Mouse (Mus musculus): ENCODE results near the gene Rbp1. TPM values are rescaled to one million over a fixed set of nuclear protein-coding genes. Genes with fewer than 3 reads are reported as not detected.
A peak's percentile ranks its signal among the peaks of the same experiment; 100 is the strongest.

Rbp1 gene
- total and polyA plus RNA-seq, 2 experiments, result 10.7 to 11.5 TPM

DNA sequence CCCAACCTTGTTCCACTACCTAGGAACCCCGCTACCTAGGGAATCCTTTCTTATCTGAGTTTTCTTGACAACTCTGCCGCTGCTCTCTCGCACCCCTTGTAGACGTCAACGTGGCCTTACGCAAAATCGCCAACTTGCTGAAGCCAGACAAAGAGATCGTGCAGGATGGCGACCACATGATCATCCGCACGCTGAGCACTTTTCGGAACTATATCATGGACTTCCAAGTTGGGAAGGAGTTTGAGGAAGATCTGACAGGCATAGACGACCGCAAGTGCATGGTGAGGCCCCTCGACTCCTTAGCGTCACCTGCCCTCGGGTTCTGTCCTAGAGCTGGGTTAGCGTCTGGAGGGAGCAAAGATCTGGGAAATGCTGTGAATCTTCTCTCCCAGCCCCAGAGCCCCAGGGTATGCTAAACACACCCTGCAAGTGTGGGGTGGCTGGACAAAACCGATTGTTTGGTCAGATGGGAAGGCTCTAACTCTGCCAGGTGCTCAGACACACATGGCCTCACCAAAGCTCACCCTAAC is 2.7 kb downstream of the Rbp1 start:
- Histone ChIP-seq H3K4me3 (ENCODE audit: insufficient read depth, low read depth, low read length) (peak overlapping the region; percentile 20), H3K9ac (ENCODE audit: low read depth, low read length) (peak overlapping the region; percentile 1; the same call in 1 of the 2 replicates), H3K36me3 (ENCODE audit: control insufficient read depth, insufficient read depth, low read length) (no peaks in the 10 kb centered on the region), H3K4me1 (ENCODE audit: control insufficient read depth, insufficient read depth, low read length) (peaks cover 21% of the 10 kb centered on the region), H3K27me3 (ENCODE audit: control insufficient read depth, insufficient read depth, low read length) (no peaks in the 10 kb centered on the region), H3K27ac (replicated peaks; ENCODE audit: insufficient read depth, low read depth, low read length) (peak overlapping the region; percentile 7), H3K79me2 (ENCODE audit: control insufficient read depth, insufficient read depth, low read length) (no peaks in the 10 kb centered on the region)
- TF ChIP-seq CTCF (IDR thresholded peaks at IDR 0.05; ENCODE audit: low read depth, low read length) (no peak), POLR2A (IDR thresholded peaks at IDR 0.05; ENCODE audit: extremely low read depth, insufficient read depth, low read length) (no peak)
- WGBS, result 13% methylated on average over 19 of the region's 19 CpGs
- DNase-seq (ENCODE audit: extremely low read depth, low read depth, low spot score), result no peak

- H3K79me2 ChIP-seq (ENCODE audit: control insufficient read depth, insufficient read depth, low read length), result no peaks in the 10 kb centered on the region
- no peak overlapping the region for H3K4me3 ChIP-seq (ENCODE audit: insufficient read depth, low read depth, low read length)
- no peaks in the 10 kb centered on the region for H3K27me3 ChIP-seq (ENCODE audit: control insufficient read depth, insufficient read depth, low read length)
- WGBS, result 85% methylated on average over 4 of the region's 4 CpGs
- H3K9ac ChIP-seq (ENCODE audit: low read depth, low read length), result no peak overlapping the region
- peaks cover 12% of the 10 kb centered on the region for H3K4me1 ChIP-seq (ENCODE audit: control insufficient read depth, insufficient read depth, low read length)
- peak overlapping the region; percentile 58 for H3K27ac ChIP-seq (replicated peaks; ENCODE audit: insufficient read depth, low read depth, low read length)
- no peaks in the 10 kb centered on the region for H3K36me3 ChIP-seq (ENCODE audit: control insufficient read depth, insufficient read depth, low read length)
- TF ChIP-seq CTCF (IDR thresholded peaks at IDR 0.05; ENCODE audit: low read depth, low read length), result no peak
- no peak for TF ChIP-seq POLR2A (IDR thresholded peaks at IDR 0.05; ENCODE audit: extremely low read depth, insufficient read depth, low read length)
- DNase-seq (ENCODE audit: extremely low read depth, low read depth, low spot score), result peak; percentile 5
These were observed 5.3 kb downstream of the Rbp1 start for GRCm38 (mm10) chr9:98427906-98428517.

GRCm38 (mm10) chr9:98428783-98429182 is 6.0 kb downstream of the Rbp1 start:
- H3K79me2 ChIP-seq (ENCODE audit: control insufficient read depth, insufficient read depth, low read length), result no peaks in the 10 kb centered on the region
- H3K9ac ChIP-seq (ENCODE audit: low read depth, low read length), result no peak overlapping the region
- peak overlapping the region; percentile 58 for H3K27ac ChIP-seq (replicated peaks; ENCODE audit: insufficient read depth, low read depth, low read length)
- H3K4me3 ChIP-seq (ENCODE audit: insufficient read depth, low read depth, low read length), result no peak overlapping the region
- no peaks in the 10 kb centered on the region for H3K36me3 ChIP-seq (ENCODE audit: control insufficient read depth, insufficient read depth, low read length)
- DNase-seq (ENCODE audit: extremely low read depth, low read depth, low spot score), result peak; percentile 26
- TF ChIP-seq CTCF (IDR thresholded peaks at IDR 0.05; ENCODE audit: low read depth, low read length), result no peak
- TF ChIP-seq POLR2A (IDR thresholded peaks at IDR 0.05; ENCODE audit: extremely low read depth, insufficient read depth, low read length), result no peak
- H3K27me3 ChIP-seq (ENCODE audit: control insufficient read depth, insufficient read depth, low read length), result no peaks in the 10 kb centered on the region
- 49% methylated on average over 8 of the region's 8 CpGs for WGBS
- H3K4me1 ChIP-seq (ENCODE audit: control insufficient read depth, insufficient read depth, low read length), result peaks cover 7% of the 10 kb centered on the region; the same call in 1 of the 2 replicates

DNA sequence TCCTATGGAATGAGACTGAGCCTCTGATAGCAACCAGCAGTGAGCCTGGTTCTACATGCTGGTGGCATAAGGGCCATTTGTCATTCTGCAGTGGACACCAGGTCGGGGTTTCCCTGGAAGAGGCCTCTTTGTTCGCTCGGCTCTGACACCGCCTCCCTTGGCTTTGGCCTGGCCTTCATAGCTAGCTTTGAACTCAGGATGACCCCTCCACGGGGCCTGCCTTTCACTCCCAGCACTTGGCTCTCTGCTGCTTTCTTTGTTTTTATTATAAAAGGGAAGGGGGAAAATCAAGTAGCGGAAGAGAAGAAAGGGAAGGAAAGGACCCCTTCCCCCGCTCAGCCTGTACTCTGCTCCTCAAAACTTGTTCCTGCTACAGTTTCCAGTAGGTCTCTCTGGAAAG is 7.0 kb downstream of the Rbp1 start:
- H3K36me3 ChIP-seq (ENCODE audit: control insufficient read depth, insufficient read depth, low read length), result no peaks in the 10 kb centered on the region
- peak overlapping the region; percentile 12; the same call in 1 of the 2 replicates for H3K27ac ChIP-seq (replicated peaks; ENCODE audit: insufficient read depth, low read depth, low read length)
- peak; percentile 11 for DNase-seq (ENCODE audit: extremely low read depth, low read depth, low spot score)
- H3K9ac ChIP-seq (ENCODE audit: low read depth, low read length), result no peak overlapping the region
- no peaks in the 10 kb centered on the region for H3K79me2 ChIP-seq (ENCODE audit: control insufficient read depth, insufficient read depth, low read length)
- 27% methylated on average over 7 of the region's 7 CpGs for whole genome bisulfite sequencing
- TF ChIP-seq POLR2A (IDR thresholded peaks at IDR 0.05; ENCODE audit: extremely low read depth, insufficient read depth, low read length) (no peak), CTCF (IDR thresholded peaks at IDR 0.05; ENCODE audit: low read depth, low read length) (no peak)
- H3K4me3 ChIP-seq (ENCODE audit: insufficient read depth, low read depth, low read length), result no peak overlapping the region
- 0 out of 2 replicates have a peak, but pooled peaks cover 5% of the 10 kb centered on the region for H3K4me1 ChIP-seq (ENCODE audit: control insufficient read depth, insufficient read depth, low read length)
- no peaks in the 10 kb centered on the region for H3K27me3 ChIP-seq (ENCODE audit: control insufficient read depth, insufficient read depth, low read length)

DNA sequence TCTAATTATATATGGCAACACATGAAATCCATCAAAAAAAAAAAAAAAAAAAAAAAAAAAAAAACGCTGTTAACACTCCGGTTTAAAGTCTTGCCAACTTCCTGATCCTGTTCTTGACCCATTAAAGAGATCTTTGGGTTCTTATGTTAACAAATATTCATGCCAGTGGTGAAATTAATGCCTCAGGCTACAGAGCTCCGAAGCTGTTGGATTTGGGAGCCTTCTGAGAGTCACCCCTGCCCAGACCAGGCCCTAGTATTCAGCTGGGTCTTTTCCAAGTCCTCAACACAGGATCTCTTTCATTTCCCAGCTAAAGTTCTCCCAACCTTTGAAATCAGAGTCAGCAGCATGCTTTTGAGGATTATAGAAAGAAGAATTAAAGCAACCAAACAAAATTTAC is 7.8 kb downstream of the Rbp1 start:
- H3K9ac ChIP-seq (ENCODE audit: low read depth, low read length), result no peak overlapping the region
- H3K36me3 ChIP-seq (ENCODE audit: control insufficient read depth, insufficient read depth, low read length), result no peaks in the 10 kb centered on the region
- H3K27me3 ChIP-seq (ENCODE audit: control insufficient read depth, insufficient read depth, low read length), result no peaks in the 10 kb centered on the region
- H3K27ac ChIP-seq (replicated peaks; ENCODE audit: insufficient read depth, low read depth, low read length), result no peak overlapping the region
- H3K4me1 ChIP-seq (ENCODE audit: control insufficient read depth, insufficient read depth, low read length), result 0 out of 2 replicates have a peak, but pooled peaks cover under 1% of the 10 kb centered on the region
- no peak for DNase-seq (ENCODE audit: extremely low read depth, low read depth, low spot score)
- TF ChIP-seq CTCF (IDR thresholded peaks at IDR 0.05; ENCODE audit: low read depth, low read length) (no peak), POLR2A (IDR thresholded peaks at IDR 0.05; ENCODE audit: extremely low read depth, insufficient read depth, low read length) (no peak)
- H3K4me3 ChIP-seq (ENCODE audit: insufficient read depth, low read depth, low read length), result no peak overlapping the region
- H3K79me2 ChIP-seq (ENCODE audit: control insufficient read depth, insufficient read depth, low read length), result no peaks in the 10 kb centered on the region
- WGBS, result 47% methylated on average over 3 of the region's 3 CpGs

DNA sequence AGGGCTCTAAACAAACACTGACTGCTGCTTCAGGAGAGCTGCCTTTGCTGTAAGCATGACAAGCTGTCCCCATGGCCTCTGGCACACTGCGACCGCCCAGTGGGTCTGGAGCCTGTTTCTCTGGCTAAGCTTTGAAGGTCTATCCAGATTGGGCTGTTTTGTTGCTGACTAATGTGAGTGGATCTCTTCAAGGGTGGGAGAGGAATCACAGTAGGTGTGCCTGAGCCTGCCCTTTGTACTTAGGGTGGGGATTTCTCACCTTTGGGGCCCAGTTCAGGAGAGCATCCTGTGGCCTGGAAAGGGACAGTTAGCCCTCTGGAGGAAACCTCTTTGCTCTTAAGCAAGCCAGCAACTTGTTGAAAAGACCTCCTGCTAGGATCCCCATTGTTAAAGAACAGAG is 10.3 kb downstream of the Rbp1 start:
- DNase-seq (ENCODE audit: extremely low read depth, low read depth, low spot score), result no peak
- WGBS, result 69% methylated on average over 2 of the region's 2 CpGs
- no peaks in the 10 kb centered on the region for H3K79me2 ChIP-seq (ENCODE audit: control insufficient read depth, insufficient read depth, low read length)
- no peak overlapping the region for H3K4me3 ChIP-seq (ENCODE audit: insufficient read depth, low read depth, low read length)
- no peaks in the 10 kb centered on the region for H3K36me3 ChIP-seq (ENCODE audit: control insufficient read depth, insufficient read depth, low read length)
- no peaks in the 10 kb centered on the region for H3K4me1 ChIP-seq (ENCODE audit: control insufficient read depth, insufficient read depth, low read length)
- no peaks in the 10 kb centered on the region for H3K27me3 ChIP-seq (ENCODE audit: control insufficient read depth, insufficient read depth, low read length)
- H3K9ac ChIP-seq (ENCODE audit: low read depth, low read length), result no peak overlapping the region
- TF ChIP-seq POLR2A (IDR thresholded peaks at IDR 0.05; ENCODE audit: extremely low read depth, insufficient read depth, low read length) (no peak), CTCF (IDR thresholded peaks at IDR 0.05; ENCODE audit: low read depth, low read length) (no peak)
- no peak overlapping the region for H3K27ac ChIP-seq (replicated peaks; ENCODE audit: insufficient read depth, low read depth, low read length)
